Mouse (Mus musculus): ENCODE data around the gene Fhl2.
"Not testable (repeated sequence)": the region's sequence is repeated elsewhere in the genome, so short reads cannot be mapped to it uniquely, and the experiment has no call there.

The Fhl2 gene

DNA sequence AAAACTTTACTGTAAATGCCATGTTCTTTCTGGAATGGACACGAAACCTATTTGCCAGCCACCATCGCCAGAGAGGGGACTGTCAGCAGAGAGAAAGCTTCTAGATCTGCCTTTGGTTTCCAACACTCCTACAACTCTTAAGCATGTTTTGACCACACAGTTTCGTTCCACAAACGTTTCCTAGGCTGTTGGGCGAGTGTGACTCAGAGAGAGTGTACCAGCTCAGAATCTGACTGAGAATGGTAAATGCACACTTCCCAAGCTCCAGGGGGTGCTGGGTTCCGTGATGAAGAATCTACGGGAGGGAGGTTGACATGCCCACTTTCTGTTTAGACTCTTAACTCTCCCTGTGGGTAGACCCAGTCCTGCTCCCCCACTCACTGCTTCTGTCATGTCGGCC, 5.7 kb downstream of the Fhl2 start:
- DNase-seq = no peak

DNA sequence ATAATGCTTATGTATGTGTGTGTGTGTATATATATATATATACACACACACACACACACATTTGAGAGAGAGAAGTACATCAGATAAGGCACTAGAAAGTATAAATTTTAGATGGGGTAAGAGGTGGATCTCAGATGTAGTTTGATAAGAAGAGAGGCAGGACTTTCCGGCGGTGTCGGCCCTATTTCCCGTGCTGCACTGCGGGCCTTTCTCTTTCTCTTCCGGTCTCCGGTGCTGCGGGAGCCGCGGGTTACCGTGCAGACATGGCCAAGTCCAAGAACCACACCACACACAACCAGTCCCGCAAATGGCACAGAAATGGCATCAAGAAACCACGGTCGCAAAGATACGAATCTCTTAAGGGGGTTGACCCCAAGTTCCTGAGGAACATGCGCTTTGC, 7.9 kb downstream of the Fhl2 start:
- not testable (repeated sequence) for DNase-seq

DNA sequence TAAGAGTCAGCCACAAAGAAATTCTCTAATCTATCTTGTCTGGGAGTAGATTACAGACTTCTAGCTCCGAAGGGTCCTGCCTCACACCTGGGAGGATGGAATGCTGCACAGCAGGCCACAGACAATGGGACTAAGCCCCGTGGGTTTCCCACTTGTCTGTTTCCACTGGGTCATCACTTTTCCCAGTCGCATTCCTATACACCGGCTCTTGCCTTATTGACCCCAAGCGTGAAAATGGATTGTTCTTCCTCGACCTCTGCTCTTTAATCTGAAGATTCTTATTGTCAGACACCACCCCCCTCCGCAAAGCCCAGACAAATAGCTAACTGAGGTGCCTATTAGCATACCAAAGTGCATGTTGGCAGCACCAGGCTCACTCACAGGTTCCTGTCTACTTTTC, 10.4 kb downstream of the Fhl2 start:
- no peak for DNase-seq

DNA sequence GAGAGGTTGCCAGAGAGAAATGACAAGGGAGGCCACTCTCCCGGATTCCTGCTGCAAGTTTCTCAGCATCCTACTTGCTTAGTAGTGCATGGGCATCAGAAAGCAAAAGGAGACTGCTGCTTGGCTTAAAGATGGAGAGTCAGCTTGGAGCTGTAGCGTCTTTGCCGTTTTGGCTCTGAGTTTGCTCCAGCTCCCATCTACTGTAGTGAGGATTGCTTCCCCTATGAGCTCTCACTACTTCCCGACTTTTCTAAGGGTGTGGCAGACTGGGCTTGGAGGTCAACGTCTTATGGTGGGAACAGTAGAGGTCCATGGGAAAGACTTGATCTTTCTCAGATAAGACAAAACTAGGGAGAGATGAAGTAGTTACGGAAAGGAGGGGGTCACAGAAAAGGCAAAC, 15.9 kb downstream of the Fhl2 start:
- no peak for DNase-seq

DNA sequence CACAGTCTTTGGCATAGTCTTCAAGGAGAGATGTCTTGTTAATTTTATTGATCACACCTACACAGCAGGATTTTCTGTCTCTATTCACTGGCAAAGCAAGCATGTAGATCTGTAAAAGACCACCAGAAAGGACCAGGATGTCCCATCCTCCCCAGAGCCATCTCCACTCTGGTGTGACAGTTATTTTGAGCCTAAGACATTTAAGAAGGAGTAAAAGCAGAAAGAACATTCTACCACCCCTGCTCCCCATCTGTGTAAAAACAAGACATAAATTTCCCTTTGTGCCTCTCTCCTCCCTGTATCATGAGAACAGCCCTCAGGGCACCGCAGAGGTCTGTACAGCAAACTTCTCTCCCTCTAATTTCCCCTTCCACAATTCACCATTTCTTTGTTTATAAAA, 18.0 kb downstream of the Fhl2 start:
- no peak for DNase-seq

DNA sequence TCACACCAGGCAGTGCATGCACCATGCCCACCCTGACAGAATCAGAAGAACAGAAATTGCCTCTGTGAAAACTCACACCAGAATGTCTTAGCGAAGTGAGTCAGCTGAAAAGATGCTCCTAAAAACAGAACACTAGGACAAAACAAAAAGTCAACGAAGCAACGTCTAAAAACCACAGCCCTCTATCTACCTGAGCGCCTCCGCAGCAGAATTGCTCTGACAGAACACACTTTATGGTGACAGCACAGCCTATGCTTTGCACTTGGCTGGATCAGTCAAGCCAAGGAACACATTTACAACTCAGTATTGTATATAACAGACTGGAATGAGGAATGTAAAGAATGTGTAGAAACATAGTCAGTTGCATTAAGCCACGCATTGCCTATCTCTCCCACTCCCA, 18.4 kb downstream of the Fhl2 start:
- DNase-seq = no peak

DNA sequence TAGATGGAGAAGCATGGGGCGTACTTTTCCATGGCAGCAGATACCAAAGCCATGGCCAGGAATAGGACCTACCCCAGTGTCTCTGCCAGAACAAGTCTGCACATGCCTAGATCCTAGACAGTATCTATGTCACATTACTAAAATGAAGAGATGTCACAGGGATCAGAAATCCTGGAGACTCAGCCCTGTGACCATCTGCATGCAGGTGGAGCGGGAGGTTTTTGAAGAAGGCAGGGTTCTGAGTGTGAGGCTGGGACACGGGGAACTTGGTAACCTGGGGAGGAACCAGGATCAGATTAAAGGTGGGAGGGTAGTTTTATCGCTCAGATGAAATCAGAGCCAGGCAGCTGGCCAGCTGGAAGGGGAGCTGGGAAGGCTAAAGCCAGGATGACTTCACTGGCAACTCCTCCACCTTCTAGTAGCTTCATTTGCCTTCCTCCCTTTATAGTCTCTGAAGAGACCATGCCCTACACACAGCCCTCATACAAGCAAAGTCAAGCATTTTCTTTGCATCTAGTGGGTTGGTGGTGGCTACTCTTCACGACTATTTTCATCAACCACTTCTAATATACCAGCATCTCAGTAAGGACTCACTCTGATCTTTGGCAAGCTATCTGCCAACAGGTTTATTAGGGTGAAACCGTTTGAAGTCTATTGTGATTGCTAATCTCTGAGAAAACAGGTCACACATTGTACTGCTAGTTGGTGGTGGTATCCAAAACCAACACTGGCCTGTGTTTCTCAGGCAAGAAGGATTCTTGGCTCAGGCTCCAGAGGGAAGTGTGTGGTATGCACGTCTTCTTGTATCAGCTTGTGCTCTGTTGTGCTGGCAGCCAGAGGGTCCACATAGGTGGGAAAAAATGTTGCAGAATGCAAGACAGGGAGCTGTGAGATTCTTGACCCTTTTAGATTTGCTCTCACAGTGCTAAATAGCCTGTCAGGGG, 23.2 kb downstream of the Fhl2 start:
- no peak for DNase-seq

DNA sequence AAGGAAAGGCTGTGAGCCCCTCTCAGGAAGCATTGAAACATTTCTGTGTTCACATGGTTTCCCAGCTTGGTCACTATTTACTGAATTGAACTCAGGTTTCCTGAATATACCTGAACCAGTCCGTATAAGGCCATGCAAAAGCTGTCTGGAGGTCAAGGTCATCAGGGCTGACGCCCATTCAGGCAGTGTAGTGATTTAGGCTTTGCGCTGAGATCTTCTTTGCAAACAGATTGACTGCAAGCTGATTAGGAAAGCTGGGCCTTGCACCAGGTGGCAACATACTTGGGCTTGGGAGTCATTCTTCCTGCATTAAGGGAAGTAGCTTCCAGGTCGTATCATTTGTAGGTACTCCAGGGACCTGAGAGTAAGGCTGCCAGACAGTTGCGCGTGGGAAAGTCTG, 25.0 kb downstream of the Fhl2 start:
- no peak for DNase-seq

DNA sequence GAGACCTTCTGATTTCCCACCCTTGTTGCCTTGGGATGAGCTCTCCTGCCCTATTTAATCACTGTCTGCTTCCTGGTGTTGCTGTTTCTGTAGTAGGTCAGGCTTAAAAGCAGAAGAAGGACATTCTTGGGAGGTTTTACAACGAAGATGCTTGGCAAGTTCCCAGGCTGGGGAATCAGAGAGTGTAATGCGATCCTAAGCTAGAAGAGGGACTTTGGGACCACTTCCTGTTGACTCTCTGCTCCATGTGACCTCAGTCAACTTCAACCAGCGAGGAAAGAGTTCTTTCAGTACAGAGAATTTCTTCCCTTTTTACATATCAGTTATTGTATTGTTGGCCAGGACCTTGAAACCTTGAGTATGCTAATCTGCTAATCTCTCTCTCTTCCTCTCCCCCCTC, 25.7 kb downstream of the Fhl2 start:
- no peak for DNase-seq

DNA sequence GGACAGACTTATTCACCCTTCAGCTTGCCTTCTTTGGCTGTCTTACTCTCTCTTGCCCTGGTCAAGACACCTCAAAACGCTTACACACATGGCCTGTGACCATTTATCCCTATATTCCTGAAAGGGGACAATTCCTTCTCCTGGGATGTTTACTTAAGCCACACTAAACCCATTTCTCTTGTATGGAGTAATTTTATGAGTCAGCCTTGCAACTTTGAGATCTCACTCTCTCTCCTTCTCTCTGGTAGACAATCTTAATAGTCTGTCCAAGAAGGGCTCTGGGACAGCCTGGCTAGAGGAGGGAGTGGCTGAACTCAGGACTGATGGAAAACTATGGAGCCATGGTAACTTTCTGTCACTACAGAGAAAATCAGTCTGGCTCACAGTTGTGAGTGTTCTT, 27.1 kb downstream of the Fhl2 start:
- DNase-seq = no peak

DNA sequence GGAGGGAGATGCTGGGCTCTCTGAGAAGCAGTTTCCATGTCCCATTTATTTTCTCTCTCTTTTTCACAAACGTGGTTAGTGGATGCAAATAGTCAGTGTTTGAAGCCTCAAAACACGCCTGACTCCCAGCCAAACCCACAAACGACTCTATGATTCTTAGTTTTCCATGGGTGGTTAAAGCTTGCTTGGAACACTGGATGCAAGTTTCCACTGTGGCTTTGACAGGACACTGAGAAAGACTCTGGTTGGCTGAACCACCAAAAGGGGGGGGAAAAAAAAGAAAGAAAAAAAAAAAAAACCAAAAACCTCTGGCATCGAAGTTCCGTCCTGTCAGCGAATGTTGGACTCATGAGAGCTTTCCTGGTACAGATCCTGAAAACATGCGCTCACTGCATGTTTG, 27.6 kb downstream of the Fhl2 start:
- DNase-seq = no peak

DNA sequence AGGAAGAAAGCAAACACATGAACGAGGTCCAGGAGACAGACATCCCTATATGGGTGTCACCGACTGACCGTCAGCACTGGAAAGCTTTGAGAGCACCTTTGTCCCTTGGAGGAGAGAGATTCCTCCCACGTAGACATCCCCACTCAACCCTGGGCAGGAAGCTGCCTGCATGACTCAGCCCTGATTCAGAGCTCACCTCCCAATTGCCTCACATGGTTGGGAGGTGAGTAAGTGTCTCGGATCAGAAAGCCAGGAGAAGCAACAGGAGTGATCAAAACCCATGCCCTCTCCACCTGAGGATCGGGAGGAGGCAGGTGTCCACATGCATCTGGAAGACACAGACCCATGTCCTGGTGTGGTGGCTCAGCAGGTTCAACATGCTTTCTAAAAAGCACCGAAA, 28.2 kb downstream of the Fhl2 start:
- no peak for DNase-seq

DNA sequence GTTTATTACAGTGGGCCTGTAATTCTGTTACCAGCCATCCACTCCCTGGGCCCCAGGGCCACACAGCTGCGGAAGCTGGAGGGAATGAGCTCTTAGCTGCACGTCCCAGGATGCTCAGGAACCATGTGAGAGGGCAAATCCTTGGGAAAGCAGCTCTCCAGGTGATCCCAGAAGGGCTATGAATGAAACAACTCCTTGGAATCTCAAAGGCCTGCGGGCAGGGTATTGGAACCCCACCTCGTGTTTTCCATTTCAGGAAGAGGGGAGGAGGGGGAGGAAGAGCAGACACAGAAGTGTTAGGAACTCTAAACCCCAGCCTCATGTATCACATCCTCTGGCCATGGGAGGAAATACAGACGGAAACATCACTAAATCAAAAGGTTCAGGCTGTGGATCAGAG, 28.8 kb downstream of the Fhl2 start:
- DNase-seq = no peak

DNA sequence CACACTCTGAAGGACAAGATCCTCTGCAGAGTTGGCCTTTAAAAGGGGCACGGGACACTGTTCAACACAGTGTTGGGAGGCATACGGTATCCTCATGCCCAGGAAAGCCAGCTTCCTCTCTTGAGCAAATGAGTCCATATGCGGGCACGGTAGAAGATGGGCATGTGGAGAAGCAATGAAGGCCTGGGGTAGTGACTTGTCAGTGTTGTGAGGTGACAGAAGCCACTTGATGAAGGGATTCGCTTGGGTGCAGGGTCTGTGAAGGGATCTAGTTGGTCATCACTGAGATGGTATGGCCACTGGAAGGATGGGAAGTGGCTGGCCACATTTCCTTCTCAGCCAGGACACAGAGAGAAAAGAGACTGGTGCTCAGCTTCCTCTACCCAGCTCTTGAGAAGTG, 32.2 kb downstream of the Fhl2 start:
- DNase-seq = no peak

DNA sequence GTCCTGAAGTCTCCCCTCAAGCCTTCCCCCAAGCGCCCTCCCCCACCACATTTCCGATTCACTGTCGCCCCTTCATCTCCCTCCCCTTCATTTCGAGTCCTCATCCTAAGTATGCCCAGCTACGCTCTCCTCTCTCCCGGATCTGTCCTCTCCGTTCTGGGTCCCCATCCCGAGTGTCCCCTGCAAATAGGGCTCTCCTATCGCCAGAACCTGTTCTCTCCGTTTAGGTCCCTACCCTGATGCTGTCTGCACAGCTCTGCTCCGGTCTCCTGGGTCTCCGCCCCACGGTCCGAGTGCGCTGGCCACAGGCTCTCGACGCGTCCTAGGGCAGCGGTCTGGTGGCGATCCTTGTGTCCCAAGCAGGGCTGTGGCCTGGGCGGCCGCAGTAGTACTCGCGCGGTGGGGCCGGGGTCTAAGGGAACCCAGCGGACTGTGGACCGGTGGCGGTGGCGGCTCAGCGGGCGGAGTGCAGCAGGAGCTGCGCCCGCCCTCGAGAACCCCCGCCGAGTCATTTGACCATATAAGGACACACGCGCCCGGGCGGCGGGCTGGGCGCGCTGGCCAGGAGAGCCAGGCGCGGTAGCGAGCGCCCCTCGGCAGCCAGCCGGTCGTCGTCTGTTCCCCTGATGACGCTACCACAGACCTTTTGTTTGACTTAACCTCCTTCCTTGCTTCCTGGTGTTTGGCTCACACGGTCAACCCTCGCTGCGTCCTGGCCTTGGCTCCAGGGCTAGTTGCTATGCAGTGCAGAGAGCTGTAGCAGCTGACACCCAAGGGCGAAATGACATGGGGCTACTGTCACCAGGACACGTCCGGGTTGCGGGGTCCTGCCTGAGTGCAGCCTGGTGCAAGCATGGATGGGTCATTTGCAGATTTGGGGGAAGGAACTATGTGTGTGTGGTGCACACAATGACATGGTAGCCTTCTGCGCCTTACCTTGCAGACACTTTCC, 33.0 kb downstream of the Fhl2 start:
- peak; percentile 65 for DNase-seq

DNA sequence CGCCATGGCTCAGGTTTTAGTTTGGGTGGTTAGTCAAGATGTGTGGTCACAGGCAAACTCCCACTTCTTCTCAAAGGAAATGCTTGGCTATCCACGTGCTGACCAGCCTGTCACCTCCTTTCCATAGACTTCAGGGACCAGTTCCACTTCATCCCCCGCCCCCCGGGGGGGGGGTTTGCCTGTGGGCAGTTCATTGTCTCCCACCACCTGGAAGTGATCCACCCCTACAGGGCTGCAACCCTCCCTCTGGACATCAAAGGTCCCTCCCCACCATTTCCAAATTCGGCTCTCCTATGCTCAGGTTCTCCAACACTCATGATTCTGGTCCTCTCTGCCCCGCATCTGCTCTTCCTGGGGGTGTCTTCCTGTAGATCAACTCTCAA, 33.7 kb downstream of the Fhl2 start:
- no peak for DNase-seq

DNA sequence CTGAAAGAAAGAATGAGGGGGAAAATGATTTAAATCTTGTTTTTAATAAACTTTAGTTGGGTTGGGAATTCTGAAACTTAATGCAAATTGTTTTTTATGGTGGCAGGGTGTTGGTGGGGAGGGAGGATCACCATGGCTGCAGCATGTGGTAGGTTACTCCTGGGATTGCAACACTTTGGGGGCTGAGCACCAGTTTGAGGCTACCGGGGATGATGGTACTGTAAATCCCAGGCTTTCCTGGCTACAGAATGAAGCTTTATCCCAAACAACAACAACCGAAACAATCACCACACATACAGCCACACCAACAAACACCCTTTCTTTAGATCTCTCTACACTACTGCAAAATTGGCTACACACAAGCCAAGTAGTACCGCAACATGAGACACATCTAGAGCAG, 34.4 kb downstream of the Fhl2 start:
- DNase-seq = no peak

DNA sequence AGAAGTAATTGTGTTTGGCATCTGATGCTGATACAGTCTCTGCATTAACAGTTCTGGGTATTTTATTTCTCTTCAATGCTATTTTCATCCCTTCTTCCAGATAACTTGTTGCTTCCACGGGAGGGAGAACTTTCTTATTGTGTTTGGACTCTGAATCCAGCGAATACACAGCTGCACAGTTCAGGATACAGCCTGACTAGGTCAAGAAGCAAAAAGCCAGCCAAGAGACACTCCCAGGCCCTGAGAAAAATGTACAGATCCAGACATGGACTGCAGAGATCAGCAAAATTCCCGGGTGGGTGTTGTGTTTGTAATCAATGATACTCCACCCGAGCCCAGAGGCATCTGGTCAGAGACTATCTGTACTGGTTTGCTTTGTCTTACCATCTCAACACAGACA, 37.4 kb downstream of the Fhl2 start:
- no peak for DNase-seq

DNA sequence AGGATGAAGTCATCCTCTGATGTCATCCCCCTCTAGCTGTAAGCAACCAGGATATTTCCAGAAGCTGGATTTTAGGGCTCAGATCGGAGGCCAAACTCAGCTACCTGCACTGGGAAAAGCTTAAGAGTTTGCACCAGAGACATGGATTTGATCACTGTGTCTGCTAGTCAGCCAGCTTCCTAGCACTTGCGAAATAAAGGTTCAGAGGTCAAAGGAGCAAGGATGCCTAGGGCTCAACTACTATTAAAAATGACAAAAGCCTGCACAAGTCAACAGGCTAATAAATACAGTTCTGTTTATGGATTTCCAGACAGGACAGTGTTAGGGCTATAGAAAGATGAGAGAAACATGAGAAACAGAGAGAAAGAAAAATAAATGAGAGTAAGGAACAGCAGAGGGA, 38.9 kb downstream of the Fhl2 start:
- no peak for DNase-seq

DNA sequence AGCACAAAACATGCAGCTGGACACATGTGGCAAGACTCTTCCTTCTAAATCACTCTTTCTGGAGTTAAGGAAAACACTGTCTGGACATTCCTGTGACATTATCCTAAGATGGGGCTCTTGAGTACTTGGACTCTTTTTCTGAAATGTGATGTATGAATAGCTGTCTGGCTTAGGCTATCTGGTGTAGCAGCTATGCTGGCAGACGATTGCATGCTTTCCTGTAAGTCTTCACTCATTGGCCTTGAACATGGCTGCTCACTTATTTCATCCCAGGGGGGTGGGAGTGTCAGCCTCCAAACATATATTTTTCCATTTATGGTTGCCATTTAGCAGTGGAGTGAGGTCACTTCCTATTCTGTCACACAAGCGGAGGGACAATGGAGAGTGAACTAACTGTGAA, 42.3 kb downstream of the Fhl2 start:
- DNase-seq = no peak

DNA sequence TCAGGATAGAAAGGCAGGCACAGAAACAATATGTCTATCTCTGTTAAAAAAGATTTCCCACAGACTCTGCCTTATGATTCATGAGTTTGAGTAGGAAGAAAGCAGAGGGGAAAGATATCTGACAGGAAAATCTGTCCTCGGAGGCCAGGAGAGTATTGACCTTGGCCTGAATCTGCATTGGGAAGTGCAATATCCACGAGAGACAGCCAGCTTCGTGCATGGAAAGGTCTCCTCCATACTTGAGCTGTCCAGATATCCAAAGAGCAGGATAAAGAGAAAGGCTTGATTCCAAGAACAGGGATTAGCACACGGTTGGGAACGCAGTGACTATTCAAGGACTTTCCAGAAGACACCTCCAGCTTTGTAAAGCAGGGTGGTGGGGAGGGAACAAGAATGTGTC, 43.2 kb downstream of the Fhl2 start:
- no peak for DNase-seq

DNA sequence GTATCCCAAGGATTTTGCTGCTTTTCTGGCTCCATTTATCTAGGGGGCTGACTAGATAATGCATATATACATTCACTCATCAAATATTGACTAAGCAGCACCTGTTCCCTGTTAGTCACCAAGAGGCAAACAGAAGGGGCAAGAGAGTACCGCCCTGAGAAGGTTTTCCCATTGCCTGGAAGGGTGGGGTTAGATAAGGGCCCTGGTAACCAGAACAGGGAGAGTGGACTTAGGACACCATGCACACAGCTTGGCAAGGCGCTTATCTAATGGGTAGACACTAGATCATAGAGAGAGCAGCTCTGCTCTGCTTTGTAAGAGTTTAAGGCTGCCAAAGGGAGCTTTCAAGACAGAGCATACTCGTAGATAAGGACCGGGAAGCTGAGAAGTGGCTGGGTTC, 44.2 kb downstream of the Fhl2 start:
- DNase-seq = no peak

DNA sequence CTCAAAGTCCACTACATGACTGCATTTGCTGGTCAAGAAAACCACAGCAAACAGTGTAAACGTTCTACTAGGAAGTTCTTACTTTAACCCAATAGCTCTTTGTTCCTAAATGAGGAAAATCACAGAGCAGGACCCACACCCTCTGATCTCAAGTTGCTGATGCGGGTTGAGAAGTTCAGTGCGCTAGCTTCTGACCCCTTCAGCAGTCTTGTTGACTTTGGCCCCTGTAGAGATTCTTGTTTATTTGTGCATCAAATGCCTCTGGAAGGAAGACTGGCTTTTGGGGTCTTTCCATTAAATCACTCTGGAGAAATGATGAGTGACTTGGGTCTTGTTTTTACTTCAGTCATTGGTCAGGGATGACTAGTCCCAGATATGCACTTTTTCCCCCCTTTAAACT, 46.6 kb downstream of the Fhl2 start:
- DNase-seq = no peak

DNA sequence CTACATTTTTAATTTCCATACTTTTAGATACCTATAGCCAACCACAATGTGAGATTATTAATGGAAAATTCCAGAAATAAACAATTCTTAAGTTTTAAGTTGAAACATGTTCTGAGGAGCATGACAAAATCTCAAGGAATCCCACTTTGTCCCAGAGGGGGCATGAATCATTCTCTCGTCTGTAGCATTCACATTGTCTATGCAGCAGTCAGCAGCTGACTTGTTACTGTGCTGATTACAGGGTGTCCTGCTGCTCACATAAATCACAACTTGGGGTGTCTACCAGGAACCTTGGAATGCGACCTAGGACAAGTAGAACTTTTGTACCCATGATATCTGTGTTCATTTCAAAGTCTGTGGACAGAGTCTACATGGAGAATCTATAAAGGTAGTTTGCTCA, 49.3 kb downstream of the Fhl2 start:
- no peak for DNase-seq
